Mouse (Mus musculus): Measurements from ENCODE around the gene Adora3. TPM values are rescaled to one million over a fixed set of nuclear protein-coding genes. Genes with fewer than 3 reads are reported as not detected.

The Adora3 gene
- polyA plus RNA-seq, 1 experiment from 2014 or later = 0.23 TPM

- no peak overlapping the region for H3K4me2 ChIP-seq (replicated peaks; ENCODE audit: low read depth, low read length)
- no peak overlapping the region for H3K9ac ChIP-seq (ENCODE audit: low read depth, low read length)
- ATAC-seq (ENCODE audit: low FRiP score) (no peak), DNase-seq (ENCODE audit: low spot score) (no peak)
- no peaks in the 10 kb centered on the region for H3K36me3 ChIP-seq (ENCODE audit: control insufficient read depth, insufficient read depth, low read length)
- H3K4me3 ChIP-seq (ENCODE audit: low read depth, low read length) = no peak overlapping the region
- 82% methylated on average over 2 of the region's 2 CpGs for WGBS
- no peaks in the 10 kb centered on the region for H3K4me1 ChIP-seq (replicated peaks; ENCODE audit: control insufficient read depth, insufficient read depth, low read length)
- no peaks in the 10 kb centered on the region for H3K27me3 ChIP-seq (ENCODE audit: control insufficient read depth, insufficient read depth, low read length)
- no peaks in the 10 kb centered on the region for H3K9me3 ChIP-seq (ENCODE audit: control insufficient read depth, low read length)
- H3K27ac ChIP-seq (ENCODE audit: low read depth, low read length) = no peak overlapping the region
These were observed 2.5 kb upstream of the Adora3 start for GRCm38 (mm10) chr3:105868135-105868534.

DNA sequence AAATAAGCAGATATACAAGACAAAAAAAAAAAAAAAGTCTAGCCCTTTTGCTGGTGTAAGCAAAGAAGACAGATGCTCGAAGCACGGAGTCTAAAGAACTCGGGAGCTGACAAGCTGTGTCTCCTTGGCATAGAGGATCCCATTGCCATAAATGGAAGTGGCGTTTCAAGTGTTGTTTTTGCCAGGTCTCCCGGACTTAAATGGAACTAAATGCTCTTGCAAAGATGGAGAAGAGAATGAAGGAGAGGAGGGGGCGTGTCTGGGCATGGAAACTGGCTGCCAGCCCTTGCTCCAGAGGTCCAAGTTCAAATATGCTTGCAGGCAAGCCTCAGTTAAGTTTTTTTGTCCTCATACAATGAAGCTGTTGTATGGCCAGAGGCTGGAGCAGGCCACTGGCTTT is 1.4 kb downstream of the Adora3 start:
- ATAC-seq (ENCODE audit: low FRiP score) (no peak), DNase-seq (ENCODE audit: low spot score) (no peak)
- Histone ChIP-seq H3K36me3 (ENCODE audit: control insufficient read depth, insufficient read depth, low read length) (no peaks in the 10 kb centered on the region), H3K9ac (ENCODE audit: low read depth, low read length) (no peak overlapping the region), H3K27me3 (ENCODE audit: control insufficient read depth, insufficient read depth, low read length) (no peaks in the 10 kb centered on the region), H3K9me3 (ENCODE audit: control insufficient read depth, low read length) (no peaks in the 10 kb centered on the region), H3K27ac (ENCODE audit: low read depth, low read length) (no peak overlapping the region), H3K4me1 (replicated peaks; ENCODE audit: control insufficient read depth, insufficient read depth, low read length) (no peaks in the 10 kb centered on the region), H3K4me2 (replicated peaks; ENCODE audit: low read depth, low read length) (no peak overlapping the region), H3K4me3 (ENCODE audit: low read depth, low read length) (no peak overlapping the region)
- WGBS = 70% methylated on average over 6 of the region's 6 CpGs

- H3K36me3 ChIP-seq (ENCODE audit: control insufficient read depth, insufficient read depth, low read length) = no peaks in the 10 kb centered on the region
- H3K4me2 ChIP-seq (replicated peaks; ENCODE audit: low read depth, low read length) = no peak overlapping the region
- H3K4me3 ChIP-seq (ENCODE audit: low read depth, low read length) = no peak overlapping the region
- no peaks in the 10 kb centered on the region for H3K4me1 ChIP-seq (replicated peaks; ENCODE audit: control insufficient read depth, insufficient read depth, low read length)
- ATAC-seq (ENCODE audit: low FRiP score) (no peak), DNase-seq (ENCODE audit: low spot score) (no peak)
- WGBS = 64% methylated on average over 3 of the region's 3 CpGs
- no peaks in the 10 kb centered on the region for H3K9me3 ChIP-seq (ENCODE audit: control insufficient read depth, low read length)
- H3K27ac ChIP-seq (ENCODE audit: low read depth, low read length) = no peak overlapping the region
- no peak overlapping the region for H3K9ac ChIP-seq (ENCODE audit: low read depth, low read length)
- H3K27me3 ChIP-seq (ENCODE audit: control insufficient read depth, insufficient read depth, low read length) = no peaks in the 10 kb centered on the region
These were observed 1.9 kb downstream of the Adora3 start for GRCm38 (mm10) chr3:105872579-105872978.

GRCm38 (mm10) chr3:105873451-105874445 is 3.1 kb downstream of the Adora3 start:
- H3K4me3 ChIP-seq (ENCODE audit: low read depth, low read length) = no peak overlapping the region

DNA sequence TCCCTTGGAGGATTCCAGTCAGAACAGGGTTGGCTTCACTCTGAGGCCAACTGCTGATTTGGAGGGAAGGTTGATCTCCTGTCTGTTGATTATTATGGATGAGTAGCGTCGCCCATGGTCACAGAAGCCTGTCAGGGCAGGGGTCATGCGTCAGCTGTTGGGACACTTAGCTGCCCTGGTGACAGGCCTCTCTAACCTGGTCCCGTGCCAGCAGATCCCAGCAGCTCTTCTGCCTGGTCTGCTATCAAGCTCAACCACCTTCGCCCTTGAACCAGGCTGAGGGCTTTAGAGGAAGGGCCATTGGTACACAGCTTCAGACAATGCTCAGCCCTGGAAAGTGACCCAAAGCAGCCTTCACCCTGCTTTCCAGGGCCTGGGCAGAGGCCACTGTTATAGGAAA is 5.4 kb downstream of the Adora3 start:
- Histone ChIP-seq H3K36me3 (ENCODE audit: control insufficient read depth, insufficient read depth, low read length) (no peaks in the 10 kb centered on the region), H3K4me2 (replicated peaks; ENCODE audit: low read depth, low read length) (no peak overlapping the region), H3K27ac (ENCODE audit: low read depth, low read length) (no peak overlapping the region), H3K27me3 (ENCODE audit: control insufficient read depth, insufficient read depth, low read length) (no peaks in the 10 kb centered on the region), H3K9ac (ENCODE audit: low read depth, low read length) (no peak overlapping the region), H3K9me3 (ENCODE audit: control insufficient read depth, low read length) (no peaks in the 10 kb centered on the region), H3K4me3 (ENCODE audit: low read depth, low read length) (no peak overlapping the region), H3K4me1 (replicated peaks; ENCODE audit: control insufficient read depth, insufficient read depth, low read length) (no peaks in the 10 kb centered on the region)
- ATAC-seq (ENCODE audit: low FRiP score) (no peak), DNase-seq (ENCODE audit: low spot score) (no peak)
- WGBS = 57% methylated on average over 5 of the region's 5 CpGs

More at GRCm38 (mm10) chr3:105873451-105874445, 3.1 kb downstream of the Adora3 start:
- Histone ChIP-seq H3K4me2 (replicated peaks; ENCODE audit: low read depth, low read length) (no peak overlapping the region), H3K4me1 (replicated peaks; ENCODE audit: control insufficient read depth, insufficient read depth, low read length) (no peaks in the 10 kb centered on the region), H3K9ac (ENCODE audit: low read depth, low read length) (no peak overlapping the region), H3K27me3 (ENCODE audit: control insufficient read depth, insufficient read depth, low read length) (no peaks in the 10 kb centered on the region), H3K27ac (ENCODE audit: low read depth, low read length) (no peak overlapping the region), H3K36me3 (ENCODE audit: control insufficient read depth, insufficient read depth, low read length) (no peaks in the 10 kb centered on the region), H3K9me3 (ENCODE audit: control insufficient read depth, low read length) (no peaks in the 10 kb centered on the region)
- 83% methylated on average over 6 of the region's 6 CpGs for whole genome bisulfite sequencing
- no peak for ATAC-seq (ENCODE audit: low FRiP score)
- DNase-seq (ENCODE audit: low spot score) = no peak

- no peaks in the 10 kb centered on the region for H3K27me3 ChIP-seq (ENCODE audit: control insufficient read depth, insufficient read depth, low read length)
- no peak overlapping the region for H3K4me3 ChIP-seq (ENCODE audit: low read depth, low read length)
- DNase-seq (ENCODE audit: low spot score) (no peak), ATAC-seq (ENCODE audit: low FRiP score) (no peak)
- no peaks in the 10 kb centered on the region for H3K9me3 ChIP-seq (ENCODE audit: control insufficient read depth, low read length)
- no peak overlapping the region for H3K27ac ChIP-seq (ENCODE audit: low read depth, low read length)
- H3K36me3 ChIP-seq (ENCODE audit: control insufficient read depth, insufficient read depth, low read length) = no peaks in the 10 kb centered on the region
- no peak overlapping the region for H3K4me2 ChIP-seq (replicated peaks; ENCODE audit: low read depth, low read length)
- H3K4me1 ChIP-seq (replicated peaks; ENCODE audit: control insufficient read depth, insufficient read depth, low read length) = no peaks in the 10 kb centered on the region
- no peak overlapping the region for H3K9ac ChIP-seq (ENCODE audit: low read depth, low read length)
- 91% methylated on average over 6 of the region's 6 CpGs for WGBS
These were observed 6.7 kb downstream of the Adora3 start for GRCm38 (mm10) chr3:105877252-105877803.

- Histone ChIP-seq H3K4me3 (ENCODE audit: low read depth, low read length) (no peak overlapping the region), H3K9me3 (ENCODE audit: control insufficient read depth, low read length) (no peaks in the 10 kb centered on the region), H3K4me1 (replicated peaks; ENCODE audit: control insufficient read depth, insufficient read depth, low read length) (no peaks in the 10 kb centered on the region), H3K27me3 (ENCODE audit: control insufficient read depth, insufficient read depth, low read length) (no peaks in the 10 kb centered on the region), H3K27ac (ENCODE audit: low read depth, low read length) (no peak overlapping the region), H3K36me3 (ENCODE audit: control insufficient read depth, insufficient read depth, low read length) (no peaks in the 10 kb centered on the region), H3K9ac (ENCODE audit: low read depth, low read length) (no peak overlapping the region), H3K4me2 (replicated peaks; ENCODE audit: low read depth, low read length) (no peak overlapping the region)
- WGBS = 86% methylated on average over 2 of the region's 2 CpGs
- DNase-seq (ENCODE audit: low spot score) (no peak), ATAC-seq (ENCODE audit: low FRiP score) (no peak)
These were observed 7.3 kb downstream of the Adora3 start for GRCm38 (mm10) chr3:105877919-105878318.

DNA sequence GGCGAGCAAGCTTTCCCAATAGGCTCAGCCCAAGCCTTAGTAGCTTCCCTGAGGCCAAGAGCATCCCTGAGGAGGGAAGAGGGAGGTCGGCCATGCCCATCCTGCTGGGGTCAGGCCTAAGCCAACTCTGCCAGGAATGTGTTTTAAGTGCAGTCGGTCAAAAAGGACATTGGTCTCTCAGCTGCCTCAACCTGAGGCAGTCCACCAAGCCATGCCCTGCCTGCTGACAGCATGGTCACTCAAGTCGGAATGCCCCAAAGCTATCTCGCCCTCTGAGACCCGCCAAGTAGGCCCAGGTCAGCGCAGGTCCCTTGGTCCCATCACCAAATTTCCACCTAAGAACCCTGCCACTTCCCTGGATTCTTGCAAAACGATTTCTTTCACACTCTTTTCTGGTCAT is 8.1 kb downstream of the Adora3 start:
- Histone ChIP-seq H3K27me3 (ENCODE audit: control insufficient read depth, insufficient read depth, low read length) (no peaks in the 10 kb centered on the region), H3K4me3 (ENCODE audit: low read depth, low read length) (no peak overlapping the region), H3K9ac (ENCODE audit: low read depth, low read length) (no peak overlapping the region), H3K36me3 (ENCODE audit: control insufficient read depth, insufficient read depth, low read length) (no peaks in the 10 kb centered on the region), H3K27ac (ENCODE audit: low read depth, low read length) (no peak overlapping the region), H3K4me1 (replicated peaks; ENCODE audit: control insufficient read depth, insufficient read depth, low read length) (no peaks in the 10 kb centered on the region), H3K9me3 (ENCODE audit: control insufficient read depth, low read length) (no peaks in the 10 kb centered on the region), H3K4me2 (replicated peaks; ENCODE audit: low read depth, low read length) (no peak overlapping the region)
- WGBS = 87% methylated on average over 8 of the region's 8 CpGs
- DNase-seq (ENCODE audit: low spot score) (no peak), ATAC-seq (ENCODE audit: low FRiP score) (no peak)

DNA sequence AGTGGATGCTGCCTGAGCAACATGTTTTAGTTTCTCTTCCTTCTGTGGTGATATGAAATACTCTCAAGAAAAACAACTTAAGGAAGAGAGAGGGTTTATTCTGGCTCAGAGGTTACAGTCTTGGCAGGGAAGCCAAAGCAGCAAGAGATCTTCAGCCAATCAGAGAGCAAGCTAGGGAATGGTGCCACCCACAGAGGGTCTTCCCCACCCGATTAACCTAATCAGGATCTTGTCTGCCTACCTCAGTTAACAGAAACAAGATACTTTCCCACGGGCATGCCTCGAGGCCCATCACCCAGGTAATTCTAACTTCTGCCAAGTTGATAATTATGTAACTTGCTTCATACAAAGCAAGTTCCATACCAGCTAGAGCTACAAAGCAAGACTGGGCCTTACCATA is 9.8 kb downstream of the Adora3 start:
- Histone ChIP-seq H3K4me2 (replicated peaks; ENCODE audit: low read depth, low read length) (no peak overlapping the region), H3K27me3 (ENCODE audit: control insufficient read depth, insufficient read depth, low read length) (no peaks in the 10 kb centered on the region), H3K9ac (ENCODE audit: low read depth, low read length) (no peak overlapping the region), H3K36me3 (ENCODE audit: control insufficient read depth, insufficient read depth, low read length) (no peaks in the 10 kb centered on the region), H3K4me1 (replicated peaks; ENCODE audit: control insufficient read depth, insufficient read depth, low read length) (no peaks in the 10 kb centered on the region), H3K9me3 (ENCODE audit: control insufficient read depth, low read length) (no peaks in the 10 kb centered on the region), H3K4me3 (ENCODE audit: low read depth, low read length) (no peak overlapping the region), H3K27ac (ENCODE audit: low read depth, low read length) (no peak overlapping the region)
- ATAC-seq (ENCODE audit: low FRiP score) (no peak), DNase-seq (ENCODE audit: low spot score) (no peak)
- WGBS = 64% methylated on average over 3 of the region's 3 CpGs

All from hindbrain, embryonic 11.5 days (tissue).